Mouse (Mus musculus) forebrain, embryonic 12.5 days (tissue): Measurements from ENCODE around the gene Frmd4a. TPM values are rescaled to one million over a fixed set of nuclear protein-coding genes. Genes with fewer than 3 reads are reported as not detected.

ENCODE experiments used
- ATAC-seq: fragments of 200-750 bp; cut with Nextera tagmentation; 2 replicates; pipeline ENCODE4 v1.8.0; 2017; ENCODE audit warnings: moderate TSS enrichment; ENCODE audit not compliant: low FRiP score
- H3K27ac ChIP-seq: fragments of 300-500 bp; sonication (generic); 2 replicates; pipeline ENCODE4 v1.5.1; 2016; ENCODE audit warnings: mild to moderate bottlenecking
- H3K27me3 ChIP-seq: fragments of 300-500 bp; sonication (generic); 2 replicates; pipeline ENCODE4 v1.6.1; 2016; ENCODE audit warnings: mild to moderate bottlenecking
- H3K36me3 ChIP-seq: fragments of 300-500 bp; sonication (generic); replicated peaks from 2 replicates; pipeline ENCODE4 v1.6.1; 2016; ENCODE audit warnings: mild to moderate bottlenecking
- H3K4me1 ChIP-seq: fragments of 300-500 bp; sonication (generic); 2 replicates; pipeline ENCODE4 v1.6.1; 2016
- H3K4me2 ChIP-seq: fragments of 300-500 bp; sonication (generic); 2 replicates; pipeline ENCODE4 v1.6.1; 2016; ENCODE audit warnings: mild to moderate bottlenecking, moderate library complexity
- H3K4me3 ChIP-seq: fragments of 300-500 bp; sonication (generic); replicated peaks from 2 replicates; pipeline ENCODE4 v1.5.1; 2016; ENCODE audit warnings: mild to moderate bottlenecking
- H3K9ac ChIP-seq: fragments of 300-500 bp; sonication (generic); 2 replicates; pipeline ENCODE4 v1.6.1; 2016; ENCODE audit warnings: mild to moderate bottlenecking
- H3K9me3 ChIP-seq: fragments of 300-500 bp; sonication (generic); 2 replicates; pipeline ENCODE4 v1.6.1; 2016
- WGBS: fragments of 180-500 bp; shearing (Covaris S2); methylation state at CpG from one replicate; pipeline ENCODE4 v1.1.7; 2016; 5-methylcytosine and 5-hydroxymethylcytosine counted together
- polyA plus RNA-seq: library from polyadenylated mRNA; unstranded; fragments of >200 nt; fragmentation: Nextera tagmentation; extraction: Ambion mirVana; gene quantifications from 2 replicates; pipeline ENCODE4 v1.2.1, GENCODE M21; 2016

Gene Frmd4a
- polyA plus RNA-seq, 1 experiment from 2014 or later, result 51.3 TPM

DNA sequence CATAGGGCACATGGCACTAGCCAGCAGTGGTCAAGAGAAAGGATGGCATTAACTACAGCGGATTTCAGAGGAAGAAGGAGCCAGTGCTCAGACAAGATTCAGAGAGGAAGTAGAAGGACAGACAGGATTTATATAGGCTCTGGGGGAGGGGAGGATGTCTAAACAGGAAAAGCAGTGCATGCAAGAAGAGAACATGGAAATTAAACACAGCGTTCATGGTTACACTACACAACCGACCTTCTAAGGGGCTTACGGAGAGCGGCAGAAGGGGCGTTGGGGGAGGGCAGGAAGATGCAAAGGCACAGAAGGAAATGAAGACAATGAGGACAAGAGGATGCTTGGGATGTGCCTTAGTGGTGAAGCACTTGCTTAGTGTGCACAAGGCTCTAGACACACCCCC is 328.7 kb downstream of the Frmd4a start:
- Histone ChIP-seq H3K4me1 (peaks cover 14% of the 10 kb centered on the region), H3K4me3 (no peak overlapping the region), H3K9me3 (no peaks in the 10 kb centered on the region), H3K27me3 (no peaks in the 10 kb centered on the region), H3K36me3 (no peaks in the 10 kb centered on the region), H3K4me2 (no peak overlapping the region), H3K27ac (no peak overlapping the region), H3K9ac (no peak overlapping the region)
- WGBS, result 75% methylated on average over 6 of the region's 6 CpGs
- no peak for ATAC-seq

DNA sequence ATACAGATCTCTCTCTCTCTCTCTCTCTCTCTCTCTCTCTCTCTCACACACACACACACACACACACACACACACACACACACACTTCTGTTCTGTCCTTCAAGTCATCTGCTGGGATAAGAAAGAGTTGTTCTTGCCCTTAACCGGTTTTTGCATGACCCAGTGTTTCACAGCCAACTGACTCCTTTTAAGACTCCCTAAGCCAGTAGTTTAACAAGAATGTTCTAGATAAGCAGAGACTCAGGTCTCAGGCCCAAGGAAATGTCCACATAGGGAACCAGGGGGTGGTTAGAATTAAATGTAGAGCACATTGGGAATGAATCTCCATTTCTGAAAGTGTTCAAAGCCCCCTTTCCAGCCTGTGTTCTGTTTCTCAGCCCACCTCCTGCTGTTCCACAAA is 329.4 kb downstream of the Frmd4a start:
- no peak overlapping the region for H3K4me3 ChIP-seq
- no peaks in the 10 kb centered on the region for H3K36me3 ChIP-seq
- H3K27ac ChIP-seq, result no peak overlapping the region
- peaks cover 14% of the 10 kb centered on the region for H3K4me1 ChIP-seq
- ATAC-seq, result no peak
- H3K27me3 ChIP-seq, result no peaks in the 10 kb centered on the region
- H3K9me3 ChIP-seq, result no peaks in the 10 kb centered on the region
- no peak overlapping the region for H3K4me2 ChIP-seq
- WGBS, result 50% methylated on average over 1 of the region's 1 CpGs
- no peak overlapping the region for H3K9ac ChIP-seq

GRCm38 (mm10) chr2:4347782-4348181 is 330.3 kb downstream of the Frmd4a start:
- WGBS, result 70% methylated on average over 3 of the region's 3 CpGs
- no peak for ATAC-seq
- Histone ChIP-seq H3K27me3 (no peaks in the 10 kb centered on the region), H3K4me1 (peaks cover 14% of the 10 kb centered on the region), H3K4me3 (no peak overlapping the region), H3K9ac (no peak overlapping the region), H3K4me2 (no peak overlapping the region), H3K36me3 (no peaks in the 10 kb centered on the region), H3K27ac (no peak overlapping the region), H3K9me3 (no peaks in the 10 kb centered on the region)

- H3K4me3 ChIP-seq, result no peak overlapping the region
- ATAC-seq, result no peak
- H3K4me2 ChIP-seq, result no peak overlapping the region
These were observed 331.0 kb downstream of the Frmd4a start for GRCm38 (mm10) chr2:4348509-4348908.

DNA sequence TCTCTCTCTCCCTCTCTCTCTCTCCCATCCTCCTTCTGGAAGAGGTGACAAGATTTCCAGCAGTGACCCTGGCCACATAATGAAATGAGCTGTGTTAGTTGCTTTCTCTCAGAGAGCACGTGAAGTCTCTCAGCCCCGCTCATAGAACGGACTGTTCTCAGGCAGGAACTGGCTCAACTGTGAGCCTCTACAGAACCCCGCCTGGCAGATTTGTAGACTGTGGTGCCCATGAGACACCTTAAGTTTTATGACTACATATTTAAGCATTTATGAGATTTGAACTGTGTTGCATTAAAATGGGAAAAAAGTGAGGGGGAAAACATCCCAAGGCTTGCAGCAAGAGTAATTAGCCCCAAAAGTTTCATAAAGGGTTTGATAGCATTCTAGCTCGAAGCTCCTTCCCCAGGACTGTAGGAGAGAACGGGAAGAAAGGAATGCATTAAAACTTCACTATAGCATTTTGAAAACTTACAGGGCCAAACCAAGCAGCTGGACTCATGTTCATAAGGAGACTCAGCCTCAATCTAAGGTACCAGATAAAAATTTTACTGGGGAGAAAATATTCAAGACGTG is 339.4 kb downstream of the Frmd4a start:
- 88% methylated on average over 7 of the region's 7 CpGs for whole genome bisulfite sequencing
- H3K4me1 ChIP-seq, result no peaks in the 10 kb centered on the region
- H3K9me3 ChIP-seq, result no peaks in the 10 kb centered on the region
- no peaks in the 10 kb centered on the region for H3K27me3 ChIP-seq
- H3K4me2 ChIP-seq, result no peak overlapping the region
- ATAC-seq, result no peak
- no peak overlapping the region for H3K9ac ChIP-seq
- no peaks in the 10 kb centered on the region for H3K36me3 ChIP-seq
- no peak overlapping the region for H3K27ac ChIP-seq
- H3K4me3 ChIP-seq, result no peak overlapping the region

More at GRCm38 (mm10) chr2:4348509-4348908, 331.0 kb downstream of the Frmd4a start:
- no peaks in the 10 kb centered on the region for H3K27me3 ChIP-seq
- H3K27ac ChIP-seq, result no peak overlapping the region
- 76% methylated on average over 5 of the region's 5 CpGs for WGBS
- no peak overlapping the region for H3K9ac ChIP-seq
- no peaks in the 10 kb centered on the region for H3K36me3 ChIP-seq
- no peaks in the 10 kb centered on the region for H3K9me3 ChIP-seq
- H3K4me1 ChIP-seq, result peaks cover 14% of the 10 kb centered on the region

DNA sequence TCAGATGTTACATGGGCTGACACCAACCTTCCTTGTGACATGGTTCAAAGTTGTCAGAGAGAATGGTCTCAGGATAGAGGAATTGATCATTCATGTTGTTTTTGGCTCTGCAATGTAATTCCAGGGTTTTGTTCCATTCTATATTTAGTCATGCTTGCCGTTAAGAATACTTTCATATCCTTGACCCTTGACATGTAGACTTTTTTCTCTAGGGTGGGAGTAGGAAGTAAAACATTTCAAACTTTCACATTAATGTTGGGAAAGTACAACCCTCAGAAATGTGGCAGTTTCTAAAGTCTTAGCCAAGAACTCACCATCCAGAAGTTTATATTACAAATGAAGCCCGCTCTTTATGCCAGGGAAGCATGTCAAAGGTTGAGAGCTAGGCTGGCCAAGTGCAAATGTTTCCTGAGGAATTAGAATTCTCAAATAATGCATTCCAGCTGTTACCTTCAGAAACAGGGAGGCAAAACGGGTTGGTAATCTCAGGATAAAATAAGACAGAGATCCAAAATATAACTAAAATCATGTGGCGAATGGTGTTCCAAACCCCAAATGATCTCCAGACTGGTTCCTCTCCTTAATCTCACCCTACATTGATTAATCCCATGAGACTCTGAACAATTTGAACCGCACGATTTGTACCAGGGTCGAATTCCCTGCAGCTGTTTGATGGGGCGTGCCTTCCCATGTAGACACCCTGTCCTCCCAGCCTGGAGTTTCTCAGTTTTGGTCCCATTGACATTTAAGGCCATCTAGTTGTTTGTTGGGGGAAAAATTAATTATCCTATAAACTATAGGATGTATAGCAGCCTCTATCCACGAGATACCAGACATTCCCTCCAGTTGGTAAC is 344.7 kb downstream of the Frmd4a start:
- ATAC-seq, result no peak
- Histone ChIP-seq H3K4me1 (no peaks in the 10 kb centered on the region), H3K27ac (no peak overlapping the region), H3K9me3 (no peaks in the 10 kb centered on the region), H3K4me2 (no peak overlapping the region), H3K4me3 (no peak overlapping the region), H3K27me3 (no peaks in the 10 kb centered on the region), H3K9ac (no peak overlapping the region), H3K36me3 (no peaks in the 10 kb centered on the region)
- WGBS, result 84% methylated on average over 9 of the region's 9 CpGs

GRCm38 (mm10) chr2:4364908-4365307 is 347.4 kb downstream of the Frmd4a start:
- H3K4me3 ChIP-seq, result no peak overlapping the region
- no peak for ATAC-seq
- H3K4me2 ChIP-seq, result no peak overlapping the region
- no peaks in the 10 kb centered on the region for H3K4me1 ChIP-seq
- no peaks in the 10 kb centered on the region for H3K27me3 ChIP-seq
- H3K36me3 ChIP-seq, result no peaks in the 10 kb centered on the region
- no peaks in the 10 kb centered on the region for H3K9me3 ChIP-seq
- H3K27ac ChIP-seq, result no peak overlapping the region
- H3K9ac ChIP-seq, result no peak overlapping the region
- WGBS, result 86% methylated on average over 4 of the region's 4 CpGs

DNA sequence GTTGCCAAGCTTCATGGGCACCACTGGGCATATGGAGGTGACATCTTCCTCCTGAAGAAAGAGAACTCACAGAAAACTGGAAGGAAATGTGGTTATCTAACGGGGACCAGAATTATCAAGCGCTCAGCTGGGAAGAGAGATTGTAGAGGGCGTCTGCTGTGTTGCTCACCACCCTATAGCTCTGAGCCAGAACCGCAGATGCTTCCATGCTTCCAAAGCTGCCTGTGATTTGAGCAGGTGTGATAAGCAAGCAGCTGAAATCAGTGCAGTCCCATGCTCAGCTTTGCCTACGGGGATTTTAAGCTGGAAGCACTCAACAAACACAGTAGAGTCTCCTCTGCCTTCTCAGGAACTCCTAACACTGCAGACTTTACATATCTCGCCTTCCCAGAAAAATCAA is 351.0 kb downstream of the Frmd4a start:
- 83% methylated on average over 6 of the region's 6 CpGs for WGBS

GRCm38 (mm10) chr2:4370499-4370898 is 353.0 kb downstream of the Frmd4a start:
- H3K9ac ChIP-seq, result no peak overlapping the region
- no peak overlapping the region for H3K27ac ChIP-seq
- H3K27me3 ChIP-seq, result no peaks in the 10 kb centered on the region
- no peaks in the 10 kb centered on the region for H3K36me3 ChIP-seq
- no peaks in the 10 kb centered on the region for H3K9me3 ChIP-seq
- no peak overlapping the region for H3K4me2 ChIP-seq
- no peak overlapping the region for H3K4me3 ChIP-seq
- peak; percentile 49; the same call in 1 of the 2 replicates for ATAC-seq
- peaks cover 3% of the 10 kb centered on the region; the same call in 1 of the 2 replicates for H3K4me1 ChIP-seq
- 77% methylated on average over 7 of the region's 7 CpGs for whole genome bisulfite sequencing

More for the DNA sequence above, 351.0 kb downstream of the Frmd4a start:
- H3K4me2 ChIP-seq, result no peak overlapping the region
- H3K4me1 ChIP-seq, result peaks cover 3% of the 10 kb centered on the region; the same call in 1 of the 2 replicates
- no peaks in the 10 kb centered on the region for H3K36me3 ChIP-seq
- H3K4me3 ChIP-seq, result no peak overlapping the region
- no peak overlapping the region for H3K27ac ChIP-seq
- H3K27me3 ChIP-seq, result no peaks in the 10 kb centered on the region
- ATAC-seq, result no peak
- H3K9me3 ChIP-seq, result no peaks in the 10 kb centered on the region
- no peak overlapping the region for H3K9ac ChIP-seq

GRCm38 (mm10) chr2:4371341-4371740 is 353.8 kb downstream of the Frmd4a start:
- Histone ChIP-seq H3K4me3 (no peak overlapping the region), H3K4me2 (no peak overlapping the region), H3K27me3 (no peaks in the 10 kb centered on the region), H3K4me1 (peaks cover 3% of the 10 kb centered on the region; the same call in 1 of the 2 replicates), H3K9ac (no peak overlapping the region), H3K9me3 (no peaks in the 10 kb centered on the region), H3K27ac (no peak overlapping the region), H3K36me3 (no peaks in the 10 kb centered on the region)
- 95% methylated on average over 1 of the region's 1 CpGs for WGBS
- ATAC-seq, result no peak

DNA sequence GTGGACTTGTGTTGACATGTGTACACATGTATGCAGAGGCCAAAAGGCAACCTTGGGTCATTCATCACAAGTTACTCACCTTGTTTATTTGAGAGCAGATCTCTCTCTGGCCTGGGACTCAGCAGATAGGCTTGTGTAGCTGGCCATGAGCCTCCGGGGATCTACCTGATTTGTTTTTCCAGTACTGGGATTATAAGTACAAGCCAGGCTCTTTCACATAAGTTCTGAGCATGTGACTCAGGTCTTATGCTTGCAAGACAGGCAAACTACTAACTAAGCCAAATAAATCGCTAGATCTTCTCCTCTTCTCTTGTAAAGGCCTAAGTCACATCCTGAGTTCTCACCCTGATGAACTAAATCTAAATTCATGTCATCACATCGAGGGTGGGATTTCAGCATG is 361.3 kb downstream of the Frmd4a start:
- H3K27ac ChIP-seq, result no peak overlapping the region
- no peaks in the 10 kb centered on the region for H3K36me3 ChIP-seq
- H3K4me1 ChIP-seq, result no peaks in the 10 kb centered on the region
- no peak overlapping the region for H3K9ac ChIP-seq
- H3K4me2 ChIP-seq, result no peak overlapping the region
- no peaks in the 10 kb centered on the region for H3K9me3 ChIP-seq
- no peak for ATAC-seq
- no peak overlapping the region for H3K4me3 ChIP-seq
- 85% methylated on average over 3 of the region's 3 CpGs for WGBS
- H3K27me3 ChIP-seq, result no peaks in the 10 kb centered on the region

DNA sequence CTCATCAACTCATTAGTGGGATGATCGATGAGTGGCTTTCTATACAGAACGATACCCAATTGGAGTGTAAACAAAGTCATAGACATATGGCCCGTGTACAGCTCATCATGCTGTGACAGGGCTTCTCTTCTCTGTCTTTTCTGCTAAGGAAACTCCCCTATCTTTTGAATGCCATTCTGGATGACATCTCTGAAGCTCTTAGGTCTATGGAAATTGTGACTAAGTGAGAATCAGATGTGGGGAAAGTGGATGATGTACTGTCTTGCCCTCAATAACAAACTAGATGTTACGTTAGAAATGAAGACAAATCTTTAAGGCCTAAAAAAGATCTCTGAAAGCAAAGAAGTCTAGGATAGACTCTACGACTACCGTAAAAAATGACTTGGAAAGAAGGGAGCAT is 362.9 kb downstream of the Frmd4a start:
- no peak overlapping the region for H3K27ac ChIP-seq
- H3K4me2 ChIP-seq, result no peak overlapping the region
- no peaks in the 10 kb centered on the region for H3K36me3 ChIP-seq
- no peak overlapping the region for H3K4me3 ChIP-seq
- 91% methylated on average over 6 of the region's 6 CpGs for WGBS
- no peaks in the 10 kb centered on the region for H3K27me3 ChIP-seq
- H3K9me3 ChIP-seq, result no peaks in the 10 kb centered on the region
- ATAC-seq, result no peak
- no peak overlapping the region for H3K9ac ChIP-seq
- H3K4me1 ChIP-seq, result no peaks in the 10 kb centered on the region

GRCm38 (mm10) chr2:4380926-4381325 is 363.4 kb downstream of the Frmd4a start:
- Histone ChIP-seq H3K4me3 (no peak overlapping the region), H3K27ac (no peak overlapping the region), H3K27me3 (no peaks in the 10 kb centered on the region), H3K9ac (no peak overlapping the region), H3K4me1 (no peaks in the 10 kb centered on the region), H3K4me2 (no peak overlapping the region), H3K36me3 (no peaks in the 10 kb centered on the region), H3K9me3 (no peaks in the 10 kb centered on the region)
- WGBS, result 88% methylated on average over 5 of the region's 5 CpGs
- no peak for ATAC-seq
